Mouse (Mus musculus): ENCODE measurements around the gene Zfp955a. TPM values are rescaled to one million over a fixed set of nuclear protein-coding genes. Genes with fewer than 3 reads are reported as not detected.
"Not testable (repeated sequence)": the region's sequence is repeated elsewhere in the genome, so short reads cannot be mapped to it uniquely, and the experiment has no call there.

Zfp955a gene
- polyA plus RNA-seq (2014; fragmentation: Nextera tagmentation; extraction: Ambion mirVana), result 18.9 and 20.7 TPM in 2 replicates

- H3K36me3 ChIP-seq (ENCODE audit: control insufficient read depth, insufficient read depth, low read length); H3K4me2 ChIP-seq (replicated peaks; ENCODE audit: low read depth, low read length); H3K9ac ChIP-seq (ENCODE audit: low read depth, low read length); DNase-seq (ENCODE audit: low spot score); H3K4me3 ChIP-seq (ENCODE audit: low read depth, low read length); H3K27me3 ChIP-seq (ENCODE audit: control insufficient read depth, insufficient read depth, low read length); H3K9me3 ChIP-seq (ENCODE audit: control insufficient read depth, low read length); H3K27ac ChIP-seq (ENCODE audit: low read depth, low read length); H3K4me1 ChIP-seq (replicated peaks; ENCODE audit: control insufficient read depth, insufficient read depth, low read length): not testable (repeated sequence)
- 36% methylated on average over 1 of the region's 34 CpGs for WGBS
- ATAC-seq (ENCODE audit: low FRiP score), result peak; percentile 98
Observed at GRCm38 (mm10) chr17:33254530-33255318, at the start of gene Zfp955a. Zfp955a (minus strand) TSS chr17:33255145.

DNA sequence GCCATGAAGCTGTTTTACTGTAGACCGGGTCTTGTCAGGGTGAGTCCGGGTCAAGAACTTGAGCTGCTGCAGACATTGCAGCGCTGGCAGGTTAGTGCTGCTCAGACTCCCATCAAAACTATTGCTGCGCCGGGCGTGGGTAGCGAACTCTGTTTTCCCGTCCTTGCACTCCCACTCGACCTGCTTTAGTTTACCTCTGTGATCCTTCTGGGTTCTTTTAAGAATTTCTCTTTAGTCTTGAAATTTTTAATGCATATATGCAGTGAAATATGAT is 34.9 kb upstream of the Zfp955a start:
- not testable (repeated sequence) for H3K4me3 ChIP-seq (ENCODE audit: low read depth, low read length); H3K9me3 ChIP-seq (ENCODE audit: control insufficient read depth, low read length); H3K4me2 ChIP-seq (replicated peaks; ENCODE audit: low read depth, low read length); DNase-seq (ENCODE audit: low spot score); H3K36me3 ChIP-seq (ENCODE audit: control insufficient read depth, insufficient read depth, low read length); ATAC-seq (ENCODE audit: low FRiP score); H3K27me3 ChIP-seq (ENCODE audit: control insufficient read depth, insufficient read depth, low read length); H3K27ac ChIP-seq (ENCODE audit: low read depth, low read length); H3K9ac ChIP-seq (ENCODE audit: low read depth, low read length); H3K4me1 ChIP-seq (replicated peaks; ENCODE audit: control insufficient read depth, insufficient read depth, low read length)
- no CpG with 5 or more reads among the region's 9 CpGs for WGBS

DNA sequence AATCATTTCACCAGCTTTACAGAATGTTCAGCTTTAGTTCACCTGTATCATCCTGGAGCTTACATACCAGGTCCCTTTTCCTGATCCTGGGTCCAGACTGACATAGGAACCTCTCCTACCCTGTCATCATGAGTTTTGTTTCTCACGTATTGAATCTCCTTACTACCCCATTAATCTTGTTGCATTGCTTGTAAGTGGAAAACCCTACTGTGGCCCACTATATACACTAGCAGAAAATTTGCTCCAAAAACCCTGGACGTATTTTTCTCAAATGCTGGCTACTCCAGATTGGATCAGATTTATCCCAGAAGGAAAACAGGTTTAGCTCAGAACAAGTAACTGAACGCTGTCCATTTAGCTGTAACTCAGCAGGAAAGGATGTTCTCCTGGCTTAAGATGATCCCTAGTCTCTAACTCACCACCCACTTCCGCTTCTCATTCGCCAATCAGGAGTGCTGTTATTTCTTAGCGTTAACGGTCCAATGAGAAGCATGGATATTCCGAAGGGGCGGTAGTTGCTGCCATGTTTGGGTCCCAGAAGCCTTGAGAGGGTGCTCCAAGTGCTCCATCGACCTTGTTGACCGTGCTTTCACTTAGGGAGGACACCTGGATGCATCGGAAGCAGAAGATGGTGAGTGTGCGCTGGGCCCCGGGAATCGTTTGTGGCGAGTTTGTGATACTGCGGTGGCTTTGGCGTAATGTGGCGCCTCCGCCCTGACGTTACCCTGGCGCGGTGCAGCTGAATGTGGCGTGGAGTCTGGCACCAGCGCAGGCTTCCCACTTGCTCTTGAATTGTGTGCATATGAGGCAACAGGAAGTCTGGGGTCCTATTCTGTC is 34.3 kb upstream of the Zfp955a start, which contains the start of gene Zfp955b:
Gene Zfp955b (plus strand): TSS at position 506 of the 837 bp plus-strand sequence.
- not testable (repeated sequence) for H3K4me3 ChIP-seq (ENCODE audit: low read depth, low read length); DNase-seq (ENCODE audit: low spot score); H3K9me3 ChIP-seq (ENCODE audit: control insufficient read depth, low read length); H3K4me2 ChIP-seq (replicated peaks; ENCODE audit: low read depth, low read length); H3K27ac ChIP-seq (ENCODE audit: low read depth, low read length); H3K4me1 ChIP-seq (replicated peaks; ENCODE audit: control insufficient read depth, insufficient read depth, low read length); H3K36me3 ChIP-seq (ENCODE audit: control insufficient read depth, insufficient read depth, low read length); H3K27me3 ChIP-seq (ENCODE audit: control insufficient read depth, insufficient read depth, low read length); H3K9ac ChIP-seq (ENCODE audit: low read depth, low read length)
- ATAC-seq (ENCODE audit: low FRiP score), result peak; percentile 99
- no CpG with 5 or more reads among the region's 25 CpGs for WGBS

DNA sequence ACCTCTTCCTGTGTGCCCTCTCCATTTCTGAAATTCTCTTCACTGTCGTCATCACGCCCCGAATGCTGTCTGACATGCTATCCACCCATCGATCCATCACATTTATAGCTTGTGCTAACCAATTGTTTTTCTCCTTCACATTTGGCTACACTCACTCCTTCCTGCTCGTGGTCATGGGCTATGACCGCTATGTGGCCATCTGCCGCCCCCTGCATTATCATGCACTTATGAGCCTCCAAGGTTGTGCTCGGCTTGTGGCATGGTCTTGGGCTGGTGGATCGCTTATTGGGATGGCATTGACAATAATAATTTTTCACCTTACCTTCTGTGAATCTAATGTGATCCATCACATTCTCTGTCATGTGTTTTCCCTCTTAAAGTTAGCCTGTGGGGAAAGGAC is 14.0 kb upstream of the Zfp955a start:
- H3K9ac ChIP-seq (ENCODE audit: low read depth, low read length), result no peak overlapping the region
- DNase-seq (ENCODE audit: low spot score) (no peak), ATAC-seq (ENCODE audit: low FRiP score) (no peak)
- no peaks in the 10 kb centered on the region for H3K27me3 ChIP-seq (ENCODE audit: control insufficient read depth, insufficient read depth, low read length)
- H3K4me3 ChIP-seq (ENCODE audit: low read depth, low read length), result no peak overlapping the region
- no peaks in the 10 kb centered on the region for H3K36me3 ChIP-seq (ENCODE audit: control insufficient read depth, insufficient read depth, low read length)
- H3K27ac ChIP-seq (ENCODE audit: low read depth, low read length), result no peak overlapping the region
- H3K4me1 ChIP-seq (replicated peaks; ENCODE audit: control insufficient read depth, insufficient read depth, low read length), result no peaks in the 10 kb centered on the region
- WGBS, result 90% methylated on average over 9 of the region's 9 CpGs
- no peak overlapping the region for H3K4me2 ChIP-seq (replicated peaks; ENCODE audit: low read depth, low read length)
- H3K9me3 ChIP-seq (ENCODE audit: control insufficient read depth, low read length), result no peaks in the 10 kb centered on the region

- H3K27me3 ChIP-seq (ENCODE audit: control insufficient read depth, insufficient read depth, low read length), result no peaks in the 10 kb centered on the region
Observed at GRCm38 (mm10) chr17:33264376-33264775, 9.4 kb upstream of the Zfp955a start, which contains the start of gene Olfr63. Olfr63 (plus strand) TSS chr17:33264676.

GRCm38 (mm10) chr17:33255319-33255657 is 343 bp upstream of the Zfp955a start:
- not testable (repeated sequence) for H3K27me3 ChIP-seq (ENCODE audit: control insufficient read depth, insufficient read depth, low read length); H3K36me3 ChIP-seq (ENCODE audit: control insufficient read depth, insufficient read depth, low read length); H3K9me3 ChIP-seq (ENCODE audit: control insufficient read depth, low read length); H3K4me1 ChIP-seq (replicated peaks; ENCODE audit: control insufficient read depth, insufficient read depth, low read length); H3K4me3 ChIP-seq (ENCODE audit: low read depth, low read length); H3K4me2 ChIP-seq (replicated peaks; ENCODE audit: low read depth, low read length); DNase-seq (ENCODE audit: low spot score); H3K27ac ChIP-seq (ENCODE audit: low read depth, low read length); H3K9ac ChIP-seq (ENCODE audit: low read depth, low read length)
- peak; percentile 46 for ATAC-seq (ENCODE audit: low FRiP score)
- no CpG with 5 or more reads among the region's 2 CpGs for WGBS

More at GRCm38 (mm10) chr17:33264376-33264775, 9.4 kb upstream of the Zfp955a start, which contains the start of gene Olfr63:
- Histone ChIP-seq H3K4me2 (replicated peaks; ENCODE audit: low read depth, low read length) (no peak within 1 kb of the TSS), H3K4me3 (ENCODE audit: low read depth, low read length) (no peak within 1 kb of the TSS), H3K27ac (ENCODE audit: low read depth, low read length) (no peak within 1 kb of the TSS), H3K4me1 (replicated peaks; ENCODE audit: control insufficient read depth, insufficient read depth, low read length) (no peaks in the 10 kb centered on the region), H3K36me3 (ENCODE audit: control insufficient read depth, insufficient read depth, low read length) (no peaks in the 10 kb centered on the region), H3K9ac (ENCODE audit: low read depth, low read length) (no peak within 1 kb of the TSS), H3K9me3 (ENCODE audit: control insufficient read depth, low read length) (no peaks in the 10 kb centered on the region)
- DNase-seq (ENCODE audit: low spot score), result no peak
- 80% methylated on average over 1 of the region's 1 CpGs for WGBS
- ATAC-seq (ENCODE audit: low FRiP score), result no peak

- H3K27me3 ChIP-seq (ENCODE audit: control insufficient read depth, insufficient read depth, low read length); H3K4me2 ChIP-seq (replicated peaks; ENCODE audit: low read depth, low read length); H3K27ac ChIP-seq (ENCODE audit: low read depth, low read length); ATAC-seq (ENCODE audit: low FRiP score); DNase-seq (ENCODE audit: low spot score); H3K4me3 ChIP-seq (ENCODE audit: low read depth, low read length); H3K9me3 ChIP-seq (ENCODE audit: control insufficient read depth, low read length); H3K36me3 ChIP-seq (ENCODE audit: control insufficient read depth, insufficient read depth, low read length); H3K4me1 ChIP-seq (replicated peaks; ENCODE audit: control insufficient read depth, insufficient read depth, low read length); H3K9ac ChIP-seq (ENCODE audit: low read depth, low read length): not testable (repeated sequence)
- WGBS, result 93% methylated on average over 1 of the region's 1 CpGs
Observed at GRCm38 (mm10) chr17:33236646-33237045, 18.3 kb downstream of the Zfp955a start.

DNA sequence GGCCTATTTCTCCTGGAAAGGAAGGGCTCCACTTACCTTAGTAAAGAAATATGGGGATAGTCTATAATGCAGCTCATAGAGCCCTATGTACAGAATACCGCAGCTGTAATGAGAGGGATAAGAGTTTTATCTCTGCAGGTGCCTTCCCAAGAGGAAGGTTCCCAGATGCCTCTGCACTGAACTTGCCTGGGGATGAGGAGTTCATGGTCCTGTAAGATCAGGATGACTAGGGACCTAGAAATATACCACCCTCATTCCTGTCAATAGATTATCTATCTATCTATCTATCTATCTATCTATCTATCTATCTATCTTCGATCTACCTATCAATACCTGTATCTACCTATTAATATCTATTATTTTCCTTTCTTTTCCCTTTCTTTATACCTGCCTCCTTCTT is 33.4 kb downstream of the Zfp955a start, which contains the start of gene Olfr1564:
Gene Olfr1564 (minus strand): TSS at position 101 of the 400 bp plus-strand sequence.
- no peak within 1 kb of the TSS for H3K9ac ChIP-seq (ENCODE audit: low read depth, low read length)
- H3K36me3 ChIP-seq (ENCODE audit: control insufficient read depth, insufficient read depth, low read length), result no peaks in the 10 kb centered on the region
- no peak within 1 kb of the TSS for H3K27ac ChIP-seq (ENCODE audit: low read depth, low read length)
- ATAC-seq (ENCODE audit: low FRiP score) (no peak), DNase-seq (ENCODE audit: low spot score) (no peak)
- H3K27me3 ChIP-seq (ENCODE audit: control insufficient read depth, insufficient read depth, low read length), result no peaks in the 10 kb centered on the region
- WGBS, result 87% methylated on average over 2 of the region's 2 CpGs
- H3K4me3 ChIP-seq (ENCODE audit: low read depth, low read length), result no peak within 1 kb of the TSS
- H3K9me3 ChIP-seq (ENCODE audit: control insufficient read depth, low read length), result no peaks in the 10 kb centered on the region
- no peaks in the 10 kb centered on the region for H3K4me1 ChIP-seq (replicated peaks; ENCODE audit: control insufficient read depth, insufficient read depth, low read length)
- H3K4me2 ChIP-seq (replicated peaks; ENCODE audit: low read depth, low read length), result no peak within 1 kb of the TSS
